17 mouse cellular contexts compared by ENCODE assay signal in genomic region chrX:57336958-57337357, GRCm38 (mm10). TPM values are rescaled to one million over a fixed set of nuclear protein-coding genes. Genes with fewer than 3 reads are reported as not detected.
DNase-seq lines count a peak whose midpoint lies in the region; ATAC-seq and TF ChIP-seq lines count a peak whose summit lies in the region.
"Had no signal": no experiment of that assay in that cellular context is flagged by ENCODE, and none has a peak within 500 bp of the region (broad histone marks: within the 10 kb centered on the region; RNA-seq: fewer than 3 reads in every experiment).

No protein-coding gene starts in this region.

- TF ChIP-seq CTCF in heart, adult 2 months (IDR thresholded peaks at IDR 0.05) = 0 out of 2 replicates have a peak, but pooled peaks have one; percentile 9

- peaks cover 2% of the 10 kb centered on the region; the same call in 1 of the 2 replicates for H3K36me3 ChIP-seq in heart, adult 2 months (ENCODE audit: control insufficient read depth, insufficient read depth, low read length)
- H3K36me3 ChIP-seq: limb, embryonic 12.5 days; lung, embryonic 15.5 days; midbrain, embryonic 15.5 days had no signal

- peak in 1 of 2 experiments; percentile 6 for DNase-seq in heart, adult 2 months
- DNase-seq in heart, postnatal 25 days (ENCODE audit: low spot score) = no peak
- peak; percentile 37 for DNase-seq in thymus, postnatal 0 days (ENCODE audit: low spot score)
- DNase-seq in neural tube, embryonic 10.5 days (ENCODE audit: extremely low spot score, low spot score) = no peak
- no peak for DNase-seq in right cerebral cortex, adult 18-20 months
- no peak for DNase-seq in cerebellum, postnatal 10 days
- DNase-seq: adrenal gland, postnatal 10 days; forebrain, postnatal 0 days; gastrocnemius, postnatal 14 days; kidney, postnatal 14 days; layer of hippocampus, postnatal 36 days had no signal

- no peaks in the 10 kb centered on the region for H3K27me3 ChIP-seq in heart, adult 2 months (ENCODE audit: control insufficient read depth, insufficient read depth, low read length)
- H3K27me3 ChIP-seq: limb, embryonic 12.5 days; lung, embryonic 15.5 days; midbrain, embryonic 15.5 days had no signal

- no peak for TF ChIP-seq POLR2A in heart, adult 2 months (IDR thresholded peaks at IDR 0.05; ENCODE audit: insufficient read depth, low read depth, low read length)

- no peaks in the 10 kb centered on the region for H3K79me2 ChIP-seq in heart, adult 2 months (replicated peaks; ENCODE audit: control insufficient read depth, insufficient read depth, low read length)

- TF ChIP-seq EP300 in heart, adult 2 months (IDR thresholded peaks at IDR 0.05; ENCODE audit: insufficient read depth, low read depth, low read length) = no peak

- 70% methylated on average over 9 of the region's 9 CpGs for WGBS in heart, adult 2 months

- H3K27ac ChIP-seq in heart, adult 2 months = peak overlapping the region; percentile 83
- H3K27ac ChIP-seq: limb, embryonic 12.5 days; lung, embryonic 15.5 days; midbrain, embryonic 15.5 days had no signal

- ATAC-seq in CD4-positive, CD25-positive, alpha-beta regulatory T cell, adult 4 months = peak; percentile 21
- peak; percentile 55 for ATAC-seq in inflammation-experienced regulatory T-cells, adult 6 months
- ATAC-seq: forebrain, postnatal 0 days; midbrain, embryonic 15.5 days had no signal

- intact Hi-C loops in heart, adult 2 months (cut with DNase I) = loop anchor here (5.0 kb wide), 1 partner anchor 55 kb away; the partner anchor contains the start of gene Rbmx
- intact Hi-C loops in heart, postnatal 25 days (cut with DNase I) = no loop called here

- no peak overlapping the region for H3K9ac ChIP-seq in heart, adult 2 months (ENCODE audit: low read depth, low read length)
- H3K9ac ChIP-seq: forebrain, postnatal 0 days; limb, embryonic 12.5 days; lung, embryonic 15.5 days; midbrain, embryonic 15.5 days had no signal

- no peak overlapping the region for H3K4me3 ChIP-seq in heart, adult 2 months
- H3K4me3 ChIP-seq: erythroblast, embryonic 14.5 days; limb, embryonic 12.5 days; lung, embryonic 15.5 days; midbrain, embryonic 15.5 days had no signal

- H3K4me1 ChIP-seq in heart, adult 2 months (ENCODE audit: control insufficient read depth, insufficient read depth, low read length) = peaks cover 1% of the 10 kb centered on the region; the same call in 1 of the 2 replicates
- H3K4me1 ChIP-seq: limb, embryonic 12.5 days; lung, embryonic 15.5 days; midbrain, embryonic 15.5 days had no signal

RNA-seq across cellular contexts. Expression of gene Arhgef6, which starts 1.6 kb away (rescaled TPM):
- 10 to 100 TPM; 61.5 to 64.2 TPM for total RNA-seq in heart, adult 2 months (2021)
- polyA plus RNA-seq in heart, adult 2 months (2012; rRNA removed) = 38.2 and 82.1 TPM in 2 replicates
- total RNA-seq in heart, postnatal 25 days (2021) = 10 to 100 TPM; 62.2 to 78.3 TPM
- 100 to 1,000 TPM in 1 of 2 experiments, 10 to 100 TPM in 1; 80.3 to 107 TPM for polyA plus RNA-seq in CD4-positive, CD25-positive, alpha-beta regulatory T cell, adult 4 months (2017; shearing (Covaris generic))
- 10 to 100 TPM; 74.2 to 95.3 (median 80.3) TPM for polyA plus RNA-seq in inflammation-experienced regulatory T-cells, adult 6 months (2017; shearing (Covaris generic))
- polyA plus RNA-seq in thymus, postnatal 0 days (2015; fragmentation: Nextera tagmentation; extraction: Ambion mirVana) = 56.2 and 60.5 TPM in 2 replicates

RNA-seq across cellular contexts. Expression of gene Rbmx, which starts 55.9 kb away (rescaled TPM):
- total RNA-seq in heart, adult 2 months (2021) = 10 to 100 TPM; 19.7 to 22.6 TPM
- 16.6 and 26.0 TPM in 2 replicates for polyA plus RNA-seq in heart, adult 2 months (2012; rRNA removed)
- 10 to 100 TPM; 24.7 to 27.1 TPM for total RNA-seq in heart, postnatal 25 days (2021)
- 10 to 100 TPM; 74.9 to 92.2 TPM for polyA plus RNA-seq in CD4-positive, CD25-positive, alpha-beta regulatory T cell, adult 4 months (2017; shearing (Covaris generic))
- 100 to 1,000 TPM in 1 of 3 experiments, 10 to 100 TPM in 2; 71.5 to 109 (median 89.7) TPM for polyA plus RNA-seq in inflammation-experienced regulatory T-cells, adult 6 months (2017; shearing (Covaris generic))
- 145 and 149 TPM in 2 replicates for polyA plus RNA-seq in thymus, postnatal 0 days (2015; fragmentation: Nextera tagmentation; extraction: Ambion mirVana)
